Mouse (Mus musculus): Measurements from ENCODE around the gene Olfr1049.
"Not testable (repeated sequence)": the region's sequence is repeated elsewhere in the genome, so short reads cannot be mapped to it uniquely, and the experiment has no call there.

Olfr1049 gene

DNA sequence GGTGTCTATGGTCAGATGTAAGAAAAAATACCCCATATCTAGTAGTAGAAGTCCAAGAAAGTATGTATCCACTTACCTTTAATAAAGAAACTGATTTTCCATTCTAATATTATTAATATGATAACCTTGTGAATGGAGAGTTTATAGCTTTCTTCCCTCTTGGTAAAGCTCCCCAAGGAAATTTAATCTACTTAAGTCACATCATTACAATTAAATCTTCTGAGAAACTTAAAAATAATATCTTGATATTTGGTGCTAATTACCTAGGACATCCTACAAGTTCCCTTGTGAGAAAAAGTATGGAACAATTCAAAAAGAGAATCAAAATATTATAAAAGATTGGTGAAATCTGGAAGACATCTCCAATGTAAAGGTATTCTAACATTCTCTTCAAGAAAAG, at the start of gene Olfr1049:
TSS of gene Olfr1049 (minus strand) at position 101 of the 400 bp plus-strand sequence.
- DNase-seq (ENCODE audit: low spot score in 2 of 2): not testable (repeated sequence)

- DNase-seq (ENCODE audit: low spot score in 2 of 2): no peak
These were observed 34.0 kb upstream of the Olfr1049 start, which contains the start of gene Olfr1052 for GRCm38 (mm10) chr2:86292155-86292554. Olfr1052 (plus strand) TSS chr2:86292455.

DNA sequence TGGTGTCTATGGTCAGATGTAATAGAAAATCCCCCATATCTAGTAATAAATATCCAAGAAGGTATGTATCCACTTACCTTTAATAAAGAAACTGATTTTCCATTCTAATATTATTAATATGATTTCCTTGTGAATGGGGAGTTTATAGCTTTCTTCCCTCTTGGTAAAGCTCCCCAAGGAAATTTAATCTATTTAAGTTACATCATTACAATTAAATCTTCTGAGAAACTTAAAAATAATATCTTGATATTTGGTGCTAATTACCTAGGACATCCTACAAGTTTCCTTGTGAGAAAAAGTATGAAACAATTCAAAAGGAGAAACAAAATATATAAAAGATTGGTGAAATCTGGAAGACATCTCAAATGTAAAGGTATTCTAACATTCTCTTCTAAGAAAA, 20.9 kb upstream of the Olfr1049 start, which contains the start of gene Olfr1051:
TSS of gene Olfr1051 (minus strand) at position 101 of the 400 bp plus-strand sequence.
- DNase-seq (ENCODE audit: low spot score in 2 of 2): not testable (repeated sequence)

- no peak for DNase-seq (ENCODE audit: low spot score in 2 of 2)
These were observed 17.9 kb downstream of the Olfr1049 start, which contains the start of gene Olfr1048 for GRCm38 (mm10) chr2:86240189-86240588. Olfr1048 (minus strand) TSS chr2:86240289.

DNA sequence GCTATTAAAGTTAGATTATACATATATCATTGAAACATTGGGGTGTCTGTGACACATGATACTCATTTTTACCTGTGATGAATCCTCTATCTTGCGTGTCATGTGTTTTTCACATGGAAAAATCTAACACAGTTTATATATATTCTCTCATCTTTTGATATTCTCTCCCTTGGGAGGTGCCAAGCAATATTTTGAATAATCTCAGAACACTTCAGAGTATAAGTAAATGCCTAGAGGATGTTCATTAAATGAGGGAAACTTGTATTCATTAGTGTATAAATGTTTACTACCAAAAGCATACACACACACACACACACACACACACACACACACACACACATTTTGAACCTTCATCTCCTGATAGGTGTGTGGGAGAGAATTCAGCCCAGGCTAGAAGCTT, 26.8 kb downstream of the Olfr1049 start, which contains the start of gene Olfr1047:
TSS of gene Olfr1047 (minus strand) at position 101 of the 400 bp plus-strand sequence.
- no peak for DNase-seq (ENCODE audit: low spot score in 2 of 2)

DNA sequence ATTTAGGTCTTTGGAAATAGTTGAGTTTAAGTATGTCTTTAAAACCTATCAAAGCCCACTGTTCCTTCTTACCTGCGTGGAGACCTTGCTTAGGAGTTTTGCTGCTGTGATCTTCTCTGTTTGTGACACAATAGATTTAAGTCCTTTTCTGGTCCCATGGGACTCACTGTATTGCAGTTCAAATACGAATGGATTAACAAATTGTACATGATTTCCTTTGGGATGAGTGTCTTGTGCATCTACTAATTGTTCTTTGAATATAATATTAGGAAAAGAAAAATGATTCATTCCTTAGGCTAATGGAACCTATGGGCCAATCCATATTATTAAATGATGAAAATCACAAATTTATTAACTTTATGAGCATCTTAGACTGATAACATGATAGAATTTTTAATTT, 38.9 kb downstream of the Olfr1049 start, which contains the start of gene Olfr1046:
TSS of gene Olfr1046 (minus strand) at position 101 of the 400 bp plus-strand sequence.
- no peak for DNase-seq (ENCODE audit: low spot score in 2 of 2)

Data from frontal cortex, postnatal 25 days (tissue).